Mouse (Mus musculus): ENCODE results near the gene Parl. TPM values are rescaled to one million over a fixed set of nuclear protein-coding genes. Genes with fewer than 3 reads are reported as not detected.
A peak's percentile ranks its signal among the peaks of the same experiment; 100 is the strongest.

Gene Parl
- polyA plus RNA-seq, 1 experiment from 2014 or later: 32.8 TPM

DNA sequence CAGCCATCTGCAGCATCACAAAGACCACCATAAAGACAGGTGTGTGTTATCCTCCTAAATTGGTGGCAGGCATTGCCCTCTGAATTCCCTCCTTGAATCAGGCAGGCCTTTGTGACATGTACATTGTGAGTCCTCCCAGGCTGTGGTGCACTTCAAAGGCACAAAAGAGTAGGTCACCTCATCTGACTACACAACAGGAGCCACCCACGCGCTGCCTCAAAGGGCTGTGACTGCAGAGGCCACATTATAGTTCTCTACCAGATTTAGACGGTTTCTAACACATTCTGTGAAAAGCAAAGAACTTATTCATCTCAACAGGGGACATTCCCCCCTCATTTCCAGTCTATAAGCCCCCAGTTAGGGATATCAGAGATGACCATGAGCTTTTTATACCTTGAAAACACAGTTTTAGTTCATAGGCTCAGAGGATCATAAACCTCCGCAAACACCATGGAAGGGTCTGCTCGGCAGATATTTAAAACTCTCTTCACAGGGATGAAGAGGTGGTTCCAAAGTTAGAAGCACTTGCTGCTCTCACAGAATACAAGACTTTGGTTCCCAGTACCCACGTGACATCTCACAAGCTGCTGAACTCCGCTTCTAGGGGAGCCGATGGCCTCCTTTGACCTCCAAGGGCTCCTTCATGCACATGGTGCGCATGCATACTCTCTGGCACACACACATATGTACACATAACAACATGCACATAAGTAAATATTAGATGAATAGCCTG lies 53.6 kb downstream of the Parl start:
- ATAC-seq (ENCODE audit: low read depth): no peak
- Histone ChIP-seq H3K4me3 (ENCODE audit: low read depth, low read length) (no peak overlapping the region), H3K4me1 (ENCODE audit: control insufficient read depth, low read depth, low read length) (no peaks in the 10 kb centered on the region), H3K27ac (ENCODE audit: low read length) (no peak overlapping the region), H3K9ac (ENCODE audit: low read depth, low read length) (no peak overlapping the region), H3K36me3 (ENCODE audit: control insufficient read depth, insufficient read depth) (no peaks in the 10 kb centered on the region), H3K9me3 (replicated peaks; ENCODE audit: control insufficient read depth, low read length) (no peaks in the 10 kb centered on the region), H3K27me3 (ENCODE audit: control insufficient read depth, insufficient read depth, low read depth, low read length) (no peaks in the 10 kb centered on the region), H3K4me2 (ENCODE audit: low read depth, low read length) (no peak overlapping the region)
- 75% methylated on average over 9 of the region's 9 CpGs for WGBS (ENCODE audit: insufficient replicate concordance)

DNA sequence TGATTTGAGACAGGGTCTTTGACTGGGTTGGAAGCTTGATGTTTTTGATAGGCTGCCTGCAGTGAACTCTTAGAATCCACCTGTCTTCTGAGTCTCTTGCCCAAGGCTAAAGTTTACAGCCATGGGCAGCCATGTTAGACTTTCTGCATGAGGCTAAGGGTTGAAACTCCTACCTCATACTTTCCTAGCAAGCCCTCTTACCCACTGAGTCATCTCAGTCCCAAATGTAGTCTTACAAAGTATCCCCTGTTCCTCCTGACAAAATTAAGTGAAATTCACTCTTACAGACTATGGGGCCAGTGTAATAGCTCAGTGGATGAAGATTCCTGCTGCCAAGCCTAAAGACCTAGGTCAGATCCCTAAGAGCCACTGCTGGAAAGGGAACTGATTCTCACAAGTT lies 55.1 kb downstream of the Parl start:
- no peaks in the 10 kb centered on the region for H3K4me1 ChIP-seq (ENCODE audit: control insufficient read depth, low read depth, low read length)
- no peaks in the 10 kb centered on the region for H3K36me3 ChIP-seq (ENCODE audit: control insufficient read depth, insufficient read depth)
- no peak overlapping the region for H3K9ac ChIP-seq (ENCODE audit: low read depth, low read length)
- no peak overlapping the region for H3K4me2 ChIP-seq (ENCODE audit: low read depth, low read length)
- no peak overlapping the region for H3K4me3 ChIP-seq (ENCODE audit: low read depth, low read length)
- no peak overlapping the region for H3K27ac ChIP-seq (ENCODE audit: low read length)
- no peaks in the 10 kb centered on the region for H3K9me3 ChIP-seq (replicated peaks; ENCODE audit: control insufficient read depth, low read length)
- H3K27me3 ChIP-seq (ENCODE audit: control insufficient read depth, insufficient read depth, low read depth, low read length): peaks cover 5% of the 10 kb centered on the region
- ATAC-seq (ENCODE audit: low read depth): no peak

DNA sequence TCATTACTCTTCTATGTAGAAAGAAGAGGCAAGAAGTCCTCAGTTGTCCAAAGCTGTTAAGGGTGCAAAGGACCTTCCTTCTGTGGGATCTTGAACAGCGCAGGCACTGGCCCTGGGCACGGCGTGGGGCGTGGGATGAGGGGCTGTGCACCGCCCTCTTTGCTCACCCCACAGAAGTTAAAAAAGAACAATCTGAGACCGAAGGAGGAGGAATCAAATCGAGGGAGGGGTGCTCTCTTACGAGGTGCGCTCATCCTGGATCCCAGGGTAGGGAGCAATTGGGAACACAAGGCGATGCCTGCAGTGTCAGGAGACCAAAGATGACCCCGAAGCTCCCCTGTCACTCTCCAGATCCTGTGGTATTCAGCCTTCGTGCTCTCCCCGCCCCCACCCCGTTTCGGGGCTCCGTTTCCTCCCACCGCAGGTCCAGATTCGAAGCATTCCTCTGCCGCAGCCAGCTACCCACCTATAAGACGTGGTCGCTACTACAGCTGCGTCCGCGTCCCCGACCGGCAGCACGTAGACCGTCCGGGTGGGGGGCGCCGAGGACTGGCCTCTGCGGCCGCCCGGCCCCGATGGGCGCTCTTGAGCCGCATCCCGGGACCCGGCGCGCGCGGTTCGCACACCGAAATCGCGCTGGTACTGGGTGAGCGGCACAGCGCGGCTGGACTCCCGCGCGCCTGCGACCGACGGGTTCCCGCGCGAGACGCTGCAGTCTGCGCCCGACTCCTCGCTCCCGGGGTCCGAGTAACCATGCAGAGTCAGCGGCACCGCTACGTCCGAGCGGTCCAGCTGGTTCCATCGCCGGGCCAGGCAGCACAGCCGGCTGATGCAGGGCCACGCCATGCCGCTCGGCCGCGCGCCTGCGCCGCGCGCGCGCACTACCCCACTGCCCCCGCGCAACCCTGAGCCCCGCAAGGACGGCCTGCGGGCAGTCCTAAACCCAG lies 61.4 kb downstream of the Parl start, which contains the start of gene Map6d1:
Gene Map6d1, minus strand, starts transcription at position 891 of the 947 bp plus-strand sequence.
- Histone ChIP-seq H3K9ac (ENCODE audit: low read depth, low read length) (no peak within 1 kb of the TSS), H3K9me3 (replicated peaks; ENCODE audit: control insufficient read depth, low read length) (no peaks in the 10 kb centered on the region), H3K27me3 (ENCODE audit: control insufficient read depth, insufficient read depth, low read depth, low read length) (peaks cover 35% of the 10 kb centered on the region), H3K4me2 (ENCODE audit: low read depth, low read length) (peak within 1 kb of the TSS; percentile 78), H3K27ac (ENCODE audit: low read length) (no peak within 1 kb of the TSS), H3K36me3 (ENCODE audit: control insufficient read depth, insufficient read depth) (no peaks in the 10 kb centered on the region), H3K4me1 (ENCODE audit: control insufficient read depth, low read depth, low read length) (no peaks in the 10 kb centered on the region; the same call in 1 of the 2 replicates), H3K4me3 (ENCODE audit: low read depth, low read length) (peak within 1 kb of the TSS; percentile 61)
- 2% methylated on average over 86 of the region's 90 CpGs for WGBS (ENCODE audit: insufficient replicate concordance)
- 0 out of 2 replicates have a peak, but pooled peaks have one; percentile 13 for ATAC-seq (ENCODE audit: low read depth)

DNA sequence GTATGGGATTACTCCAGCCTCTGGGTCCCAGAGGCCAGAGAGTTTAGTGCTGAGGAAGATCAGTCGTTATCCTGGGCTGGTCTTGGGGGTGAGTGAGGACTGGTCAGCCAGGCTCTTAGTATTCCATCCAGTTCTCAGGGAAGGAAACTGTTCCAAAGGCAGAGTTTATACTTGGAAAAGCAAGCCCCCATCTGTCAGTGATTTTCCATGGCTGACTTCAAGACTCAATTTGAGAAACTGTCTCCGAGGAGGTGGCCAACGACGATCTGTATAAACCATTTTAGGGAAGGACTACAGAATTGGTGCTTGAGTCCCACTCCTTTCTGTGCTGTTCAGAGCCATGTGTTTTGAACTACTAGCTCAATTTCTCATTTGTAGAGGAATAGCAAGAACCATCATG lies 63.5 kb downstream of the Parl start:
- Histone ChIP-seq H3K4me1 (ENCODE audit: control insufficient read depth, low read depth, low read length) (no peaks in the 10 kb centered on the region; the same call in 1 of the 2 replicates), H3K27me3 (ENCODE audit: control insufficient read depth, insufficient read depth, low read depth, low read length) (peaks cover 35% of the 10 kb centered on the region), H3K9ac (ENCODE audit: low read depth, low read length) (no peak overlapping the region), H3K36me3 (ENCODE audit: control insufficient read depth, insufficient read depth) (no peaks in the 10 kb centered on the region), H3K9me3 (replicated peaks; ENCODE audit: control insufficient read depth, low read length) (no peaks in the 10 kb centered on the region), H3K4me2 (ENCODE audit: low read depth, low read length) (no peak overlapping the region), H3K4me3 (ENCODE audit: low read depth, low read length) (no peak overlapping the region), H3K27ac (ENCODE audit: low read length) (no peak overlapping the region)
- ATAC-seq (ENCODE audit: low read depth): no peak
- 80% methylated on average over 4 of the region's 4 CpGs for WGBS (ENCODE audit: insufficient replicate concordance)

DNA sequence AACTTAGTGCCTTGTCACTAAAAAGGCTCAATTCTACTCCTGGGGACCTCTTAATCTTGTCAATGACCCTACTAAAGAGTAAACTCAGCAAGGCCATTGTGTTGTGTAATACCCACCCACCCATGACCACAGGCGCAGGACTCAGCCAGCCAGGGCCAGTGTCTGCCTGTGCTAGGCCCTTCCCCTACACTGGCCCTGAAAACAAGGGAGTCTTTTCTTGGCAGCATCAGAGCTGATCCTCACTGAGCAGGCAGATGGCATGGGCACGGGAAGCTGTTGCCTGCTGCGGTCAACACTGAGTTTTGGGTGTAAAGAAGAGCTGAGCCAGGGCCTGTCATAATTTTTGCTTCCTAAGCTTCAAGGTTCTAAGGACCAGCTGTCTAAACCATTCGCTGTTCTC lies 64.8 kb downstream of the Parl start:
- no peaks in the 10 kb centered on the region; the same call in 1 of the 2 replicates for H3K4me1 ChIP-seq (ENCODE audit: control insufficient read depth, low read depth, low read length)
- no peaks in the 10 kb centered on the region for H3K36me3 ChIP-seq (ENCODE audit: control insufficient read depth, insufficient read depth)
- no peak overlapping the region for H3K27ac ChIP-seq (ENCODE audit: low read length)
- H3K9me3 ChIP-seq (replicated peaks; ENCODE audit: control insufficient read depth, low read length): no peaks in the 10 kb centered on the region
- no peak overlapping the region for H3K4me2 ChIP-seq (ENCODE audit: low read depth, low read length)
- H3K4me3 ChIP-seq (ENCODE audit: low read depth, low read length): no peak overlapping the region
- ATAC-seq (ENCODE audit: low read depth): peak; percentile 35; the same call in 1 of the 2 replicates
- peaks cover 33% of the 10 kb centered on the region for H3K27me3 ChIP-seq (ENCODE audit: control insufficient read depth, insufficient read depth, low read depth, low read length)
- WGBS (ENCODE audit: insufficient replicate concordance): 51% methylated on average over 4 of the region's 4 CpGs
- no peak overlapping the region for H3K9ac ChIP-seq (ENCODE audit: low read depth, low read length)

DNA sequence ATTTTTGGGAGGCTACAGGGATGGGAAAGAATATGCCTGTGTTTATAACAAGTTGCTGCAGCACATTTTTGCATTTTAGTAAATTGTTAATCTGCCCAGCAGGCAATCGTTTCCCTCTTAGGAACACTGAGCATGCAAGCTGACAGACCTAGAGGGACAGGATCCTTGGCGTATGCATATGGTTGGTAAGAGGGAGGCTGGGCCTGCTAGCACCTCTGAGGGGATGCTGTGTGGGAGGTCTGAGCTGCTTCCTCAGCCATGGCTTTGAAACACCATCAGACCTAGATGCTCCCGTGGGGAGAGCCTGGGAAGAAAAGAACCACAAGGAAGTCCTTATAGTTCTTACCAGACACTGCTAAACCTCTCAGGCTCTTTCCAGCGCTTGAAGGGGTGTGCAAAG lies 67.8 kb downstream of the Parl start:
- no peaks in the 10 kb centered on the region for H3K4me1 ChIP-seq (ENCODE audit: control insufficient read depth, low read depth, low read length)
- H3K4me3 ChIP-seq (ENCODE audit: low read depth, low read length): no peak overlapping the region
- no peak for ATAC-seq (ENCODE audit: low read depth)
- H3K4me2 ChIP-seq (ENCODE audit: low read depth, low read length): no peak overlapping the region
- H3K36me3 ChIP-seq (ENCODE audit: control insufficient read depth, insufficient read depth): peaks cover 2% of the 10 kb centered on the region; the same call in 1 of the 2 replicates
- no peak overlapping the region for H3K27ac ChIP-seq (ENCODE audit: low read length)
- H3K9ac ChIP-seq (ENCODE audit: low read depth, low read length): no peak overlapping the region
- peaks cover 3% of the 10 kb centered on the region for H3K27me3 ChIP-seq (ENCODE audit: control insufficient read depth, insufficient read depth, low read depth, low read length)
- WGBS (ENCODE audit: insufficient replicate concordance): 58% methylated on average over 4 of the region's 4 CpGs
- no peaks in the 10 kb centered on the region for H3K9me3 ChIP-seq (replicated peaks; ENCODE audit: control insufficient read depth, low read length)

Other genes starting within 250 kb of the Parl start
- 5.9 and 7.1 TPM in 2 replicates for gene Klhl24, start 204.8 kb downstream of the Parl start, polyA plus RNA-seq (2015; fragmentation: Nextera tagmentation; extraction: Ambion mirVana)
- gene Yeats2, start 161.3 kb downstream of the Parl start, polyA plus RNA-seq (2015; fragmentation: Nextera tagmentation; extraction: Ambion mirVana): 3.8 and 4.4 TPM in 2 replicates
- 0.05 TPM in 1 of 2 replicates, not detected in the other for gene Map6d1, start 61.0 kb downstream of the Parl start, polyA plus RNA-seq (2015; fragmentation: Nextera tagmentation; extraction: Ambion mirVana)
- gene Cyp2ab1, start 23.0 kb upstream of the Parl start, polyA plus RNA-seq (2015; fragmentation: Nextera tagmentation; extraction: Ambion mirVana): not detected in 2 replicates
- gene Abcc5, start 124.0 kb upstream of the Parl start, polyA plus RNA-seq (2015; fragmentation: Nextera tagmentation; extraction: Ambion mirVana): 19.3 and 20.5 TPM in 2 replicates
- 41.0 and 44.0 TPM in 2 replicates for gene Eif2b5, start 196.4 kb upstream of the Parl start, polyA plus RNA-seq (2015; fragmentation: Nextera tagmentation; extraction: Ambion mirVana)
- gene Dvl3, start 214.6 kb upstream of the Parl start, polyA plus RNA-seq (2015; fragmentation: Nextera tagmentation; extraction: Ambion mirVana): 3.7 and 5.3 TPM in 2 replicates
- 388 and 409 TPM in 2 replicates for gene Ap2m1, start 233.1 kb upstream of the Parl start, polyA plus RNA-seq (2015; fragmentation: Nextera tagmentation; extraction: Ambion mirVana)
- 24.6 and 25.8 TPM in 2 replicates for gene Abcf3, start 246.2 kb upstream of the Parl start, polyA plus RNA-seq (2015; fragmentation: Nextera tagmentation; extraction: Ambion mirVana)